Mouse (Mus musculus): ENCODE data around the gene Mob3c.

Gene Mob3c

DNA sequence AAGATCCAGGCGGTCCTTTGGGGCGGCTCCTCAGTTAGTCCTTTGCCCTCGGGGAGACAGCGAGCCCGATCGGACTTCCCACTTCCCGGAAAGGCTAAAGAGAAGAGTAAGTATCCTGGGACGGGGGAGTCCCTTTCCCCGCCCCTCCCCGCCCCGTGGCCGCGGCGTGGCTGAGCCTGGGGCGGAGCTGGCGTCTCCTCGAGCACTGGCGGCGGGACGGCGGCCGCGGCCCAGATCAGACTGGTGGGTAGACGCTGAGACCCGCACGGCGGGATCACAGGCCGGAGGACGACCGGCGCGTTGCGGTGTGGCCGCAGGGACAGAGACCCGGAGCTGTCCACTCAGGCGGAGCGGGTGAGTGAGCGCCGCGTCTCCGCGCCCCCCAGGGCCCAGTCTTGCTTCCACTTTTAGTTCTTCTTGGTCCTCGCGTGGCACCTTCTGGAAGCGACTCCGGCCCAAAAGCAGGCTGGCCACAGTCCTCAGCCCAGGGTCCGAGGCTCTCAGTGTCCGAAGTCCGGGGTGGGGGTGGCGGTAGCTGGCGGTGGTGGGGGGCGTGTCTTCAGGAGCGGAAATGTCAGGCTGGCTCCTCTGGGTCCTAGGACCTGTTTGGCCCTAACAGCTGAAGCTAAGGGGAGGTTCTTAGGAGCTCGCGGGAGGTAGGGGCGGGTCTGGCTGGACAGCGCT lies at the start of gene Mob3c:
Gene Mob3c, plus strand, starts transcription at position 205 of the 684 bp plus-strand sequence.
- DNase-seq (ENCODE audit: extremely low read depth, insufficient read length, low spot score), result peak; percentile 90

DNA sequence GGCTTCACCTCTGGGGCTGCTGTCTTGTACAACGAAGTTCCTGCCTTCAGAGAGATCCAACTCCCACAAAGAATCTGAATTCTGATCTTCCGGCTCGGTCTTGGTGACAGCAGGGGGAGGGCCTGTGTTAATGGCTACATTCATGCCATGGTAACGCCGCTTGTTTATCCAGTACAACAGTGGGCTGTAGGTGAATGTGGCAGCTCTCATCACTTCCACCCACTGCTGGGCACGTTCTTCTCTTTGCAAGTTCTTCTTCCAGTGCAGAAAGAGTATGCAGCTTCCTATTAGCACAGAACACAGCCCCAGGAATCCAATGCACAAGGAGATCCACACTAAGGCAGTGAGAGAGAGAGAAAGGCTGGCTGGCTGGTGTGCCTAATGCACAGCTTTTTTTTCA lies 47.6 kb upstream of the Mob3c start:
- no peak for DNase-seq (ENCODE audit: extremely low read depth, insufficient read length, low spot score)

DNA sequence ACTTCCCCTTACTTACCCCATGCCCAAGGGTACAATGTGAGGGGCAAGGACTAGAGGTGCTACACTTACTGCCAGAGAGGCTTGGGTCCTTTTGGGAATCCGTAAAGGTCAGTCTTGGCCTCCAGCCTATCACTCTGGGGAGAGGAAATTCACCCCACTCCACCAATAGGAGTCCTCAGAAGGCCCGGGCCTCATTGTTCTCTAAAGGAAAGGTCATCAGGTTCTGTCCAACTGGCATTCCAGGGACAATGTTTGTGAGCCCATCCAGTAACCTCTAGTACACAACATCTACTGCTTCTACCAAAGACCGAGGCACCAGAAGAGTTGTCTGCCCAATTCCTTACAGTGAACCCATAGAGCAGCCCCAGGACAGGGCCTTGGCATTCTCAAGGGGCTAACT lies 47.0 kb upstream of the Mob3c start, which contains the start of gene Tex38:
Gene Tex38, minus strand, starts transcription at position 101 of the 400 bp plus-strand sequence.
- no peak for DNase-seq (ENCODE audit: extremely low read depth, insufficient read length, low spot score)

DNA sequence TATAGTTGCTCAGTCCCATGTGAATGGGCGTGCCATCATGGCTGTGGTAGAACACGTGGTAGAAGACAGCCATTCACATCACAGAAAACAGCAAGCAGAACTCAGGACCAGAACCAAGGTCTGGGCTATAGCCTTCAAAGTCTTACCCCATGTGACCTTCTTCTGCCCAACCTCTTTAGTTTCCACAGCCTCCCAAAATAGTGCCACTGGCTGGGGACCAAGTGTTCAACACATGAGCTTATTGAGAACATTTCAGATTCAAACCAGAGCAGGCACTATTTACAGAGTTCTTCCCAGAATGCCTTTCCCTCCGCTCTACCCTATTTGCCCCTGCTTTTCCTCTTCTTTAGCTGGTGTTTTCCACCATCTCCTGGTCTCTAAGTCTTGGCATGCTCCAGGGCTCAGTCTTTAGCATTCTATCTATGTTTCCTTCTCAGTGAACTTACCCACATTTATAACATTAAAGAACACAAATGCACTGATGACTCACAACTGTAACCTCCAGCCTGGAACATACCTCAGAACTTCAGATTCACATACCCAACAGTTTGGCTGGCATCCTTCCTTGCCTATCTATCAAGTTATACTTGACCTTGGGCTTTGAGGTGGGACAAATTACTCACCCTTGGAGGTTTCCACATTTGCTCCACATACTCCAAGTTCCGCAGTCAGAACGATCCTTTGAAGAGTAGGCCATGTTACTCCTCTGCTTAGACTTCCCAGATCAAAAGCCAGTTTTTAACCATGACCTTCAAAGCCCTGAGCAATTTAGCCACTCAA lies 45.7 kb upstream of the Mob3c start:
- DNase-seq (ENCODE audit: extremely low read depth, insufficient read length, low spot score), result no peak

GRCm38 (mm10) chr4:115784769-115785510 lies 43.0 kb upstream of the Mob3c start, which contains the start of gene Atpaf1:
TSS of gene Atpaf1 (plus strand) at chr4:115784812.
- DNase-seq (ENCODE audit: extremely low read depth, insufficient read length, low spot score), result peak; percentile 82

- DNase-seq (ENCODE audit: extremely low read depth, insufficient read length, low spot score), result no peak
Measured at GRCm38 (mm10) chr4:115785511-115786034, 42.3 kb upstream of the Mob3c start.

DNA sequence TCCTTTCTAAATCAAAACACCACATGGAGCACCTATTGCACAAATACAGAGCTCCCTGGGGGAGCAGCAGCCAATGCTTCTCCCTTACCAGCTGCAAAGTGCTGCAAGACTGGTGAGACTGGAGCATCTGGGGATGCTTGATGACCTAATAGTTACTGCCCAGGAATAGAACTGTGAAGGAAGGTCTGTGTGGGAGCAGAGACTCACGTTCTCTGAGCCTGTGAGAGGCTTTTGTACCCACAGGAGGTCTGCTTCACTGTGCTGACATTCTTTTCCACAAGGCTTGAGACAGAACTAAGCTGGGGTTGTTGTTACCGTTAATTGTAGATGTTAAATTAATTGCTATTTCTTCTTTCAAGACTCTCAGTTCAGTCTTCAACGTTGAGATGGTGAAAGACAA lies 37.0 kb upstream of the Mob3c start:
- no peak for DNase-seq (ENCODE audit: extremely low read depth, insufficient read length, low spot score)

DNA sequence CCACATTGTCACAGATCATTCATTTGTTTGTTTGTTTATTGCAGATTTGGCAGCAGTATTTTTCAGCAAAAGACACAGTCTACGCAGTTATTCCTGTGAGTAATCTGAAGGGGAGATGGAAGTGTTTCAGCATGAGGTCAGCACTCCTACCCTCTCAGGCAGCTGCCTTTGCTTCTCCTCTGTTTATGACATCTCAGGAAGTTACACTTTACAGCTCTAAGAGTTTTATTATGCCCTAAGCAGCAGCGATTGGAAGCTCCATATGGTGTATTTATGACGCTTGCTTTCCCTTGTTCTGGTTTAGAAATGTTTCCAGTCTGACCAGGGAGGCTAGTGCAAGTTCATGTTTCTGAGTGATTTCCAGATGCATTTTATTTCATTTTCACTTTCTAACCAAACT lies 32.5 kb upstream of the Mob3c start:
- no peak for DNase-seq (ENCODE audit: extremely low read depth, insufficient read length, low spot score)

DNA sequence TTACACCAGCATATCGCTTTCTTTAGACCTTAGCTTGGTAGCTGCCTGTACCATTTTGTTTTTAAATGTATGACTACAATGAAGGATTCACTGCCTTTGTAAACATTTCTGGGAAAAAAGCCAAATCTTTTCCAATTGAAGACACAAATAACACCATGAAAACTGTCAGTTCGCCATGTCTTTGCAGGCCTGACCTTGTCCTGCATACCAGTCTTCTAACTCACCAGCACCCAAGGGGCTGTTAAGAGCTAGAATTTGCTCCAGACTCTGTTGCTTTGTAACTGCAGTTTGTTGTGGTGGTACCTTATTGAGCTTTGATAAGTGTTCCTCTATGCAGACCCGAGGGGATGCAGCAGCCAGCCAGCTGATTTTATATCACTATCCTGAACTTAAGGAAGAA lies 27.9 kb upstream of the Mob3c start:
- DNase-seq (ENCODE audit: extremely low read depth, insufficient read length, low spot score), result no peak

DNA sequence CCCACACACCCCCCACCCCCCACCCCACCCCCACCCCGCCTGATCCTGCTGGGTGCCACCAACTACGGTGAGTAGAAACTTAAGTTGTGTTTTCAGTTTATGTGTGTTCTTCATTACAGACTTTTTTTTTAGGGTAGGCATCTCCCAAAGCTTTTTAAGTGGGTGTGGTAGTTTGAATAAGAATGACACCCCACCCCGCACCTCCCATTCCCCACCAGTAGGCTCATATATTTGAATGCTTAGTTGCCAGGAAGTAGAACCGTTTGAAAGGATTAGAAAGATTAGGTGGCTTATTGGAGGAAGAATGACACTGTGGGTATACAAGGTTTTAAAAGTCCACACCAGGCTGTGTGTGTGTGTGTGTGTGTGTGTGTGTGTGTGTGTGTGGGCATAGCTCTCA lies 15.6 kb upstream of the Mob3c start:
- DNase-seq (ENCODE audit: extremely low read depth, insufficient read length, low spot score), result no peak

DNA sequence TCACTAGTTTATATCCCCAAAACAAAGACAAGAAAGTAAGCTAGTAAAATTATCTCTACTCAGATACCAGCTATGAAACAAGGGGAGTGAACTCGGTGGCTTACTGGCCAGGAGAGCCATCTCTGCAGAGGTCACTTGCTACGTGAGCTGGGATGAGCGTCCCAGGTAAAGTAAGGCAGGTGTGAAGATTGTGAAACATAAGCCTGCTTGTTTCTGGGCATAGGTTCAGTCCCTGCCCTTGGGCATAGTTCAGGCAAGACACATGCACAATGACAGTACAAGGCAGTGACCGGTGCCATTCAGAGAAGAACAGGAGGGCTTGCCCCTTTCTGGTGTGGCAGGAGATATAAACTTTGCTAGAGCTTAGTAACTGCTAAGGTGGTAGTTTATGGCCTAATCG lies 12.3 kb upstream of the Mob3c start:
- DNase-seq (ENCODE audit: extremely low read depth, insufficient read length, low spot score), result no peak

DNA sequence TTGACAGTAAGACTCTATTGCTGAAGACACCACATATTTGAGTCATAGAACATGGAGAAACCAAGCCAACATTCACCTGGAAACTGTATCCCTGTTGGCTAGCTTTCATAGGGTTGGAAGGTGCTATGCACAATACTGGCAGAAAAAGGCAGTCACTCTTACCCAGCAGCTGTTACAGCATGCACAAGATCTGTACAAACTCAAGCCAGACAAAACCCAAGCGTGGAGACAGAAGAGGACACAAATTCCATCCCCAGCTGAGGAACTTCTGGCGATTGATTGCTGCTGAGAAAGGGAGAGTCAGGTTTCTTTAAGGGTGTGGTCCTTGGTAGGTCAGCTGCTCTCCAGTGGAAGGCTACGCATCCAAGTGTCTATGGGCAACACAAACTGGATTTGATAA lies 7.7 kb upstream of the Mob3c start:
- DNase-seq (ENCODE audit: extremely low read depth, insufficient read length, low spot score), result no peak

DNA sequence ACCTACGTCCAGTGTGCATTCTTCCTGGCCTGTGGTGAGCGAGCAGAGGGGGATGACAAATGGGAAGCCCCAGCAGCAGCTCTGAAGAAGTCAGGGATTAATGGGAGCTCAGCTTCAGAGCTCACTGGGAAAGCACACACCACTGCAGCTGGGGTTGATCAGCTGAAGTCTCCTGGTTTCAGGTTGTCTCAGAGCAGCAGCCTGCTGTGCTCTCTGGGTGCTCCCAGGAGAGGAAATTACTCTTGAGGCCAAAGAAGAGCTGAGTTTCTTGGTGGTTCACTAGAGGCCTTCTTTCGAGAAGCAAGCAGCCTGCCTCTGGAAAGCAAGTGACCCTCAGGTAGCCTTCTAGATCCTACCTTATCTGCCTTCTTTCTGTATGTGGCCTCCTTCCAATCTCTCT lies 6.9 kb upstream of the Mob3c start:
- DNase-seq (ENCODE audit: extremely low read depth, insufficient read length, low spot score), result no peak

DNA sequence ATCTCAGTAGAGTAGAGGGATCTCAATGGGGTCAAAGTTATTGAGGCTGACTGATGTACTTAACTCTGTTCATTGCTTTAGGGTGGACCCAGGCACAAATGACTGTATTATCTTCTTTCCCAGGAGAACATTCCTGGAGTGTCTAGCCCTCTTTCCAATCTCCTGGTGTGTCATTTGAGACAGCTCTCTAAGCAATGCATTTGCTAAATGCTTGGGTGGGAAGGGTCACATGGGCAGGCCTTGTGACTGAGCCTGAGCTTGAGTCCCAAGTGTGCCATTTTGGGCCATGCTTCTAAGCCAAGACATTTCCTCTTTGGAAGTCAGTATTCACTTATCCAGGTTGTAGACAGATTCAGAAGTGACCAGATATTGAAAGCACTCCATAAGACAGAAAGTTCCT lies 6.5 kb upstream of the Mob3c start:
- no peak for DNase-seq (ENCODE audit: extremely low read depth, insufficient read length, low spot score)

DNA sequence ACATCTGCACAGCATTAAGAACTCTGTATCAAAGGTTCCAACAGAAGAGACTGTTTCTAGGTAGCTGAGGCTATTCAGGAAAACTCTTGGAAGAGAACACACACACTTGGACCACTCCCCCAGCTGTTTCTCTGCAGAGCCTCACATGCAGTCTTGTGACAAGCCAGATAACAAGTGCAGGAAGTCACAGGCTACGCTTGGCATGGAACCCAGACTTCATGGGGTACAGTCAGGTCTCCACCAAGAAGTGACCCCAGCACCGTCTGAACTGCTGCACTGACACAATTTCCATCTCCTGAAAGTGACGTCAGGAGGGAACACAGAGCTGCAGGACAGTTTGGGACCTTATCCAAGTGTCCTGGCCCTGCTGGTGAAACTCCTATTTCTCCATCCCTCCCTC lies 6.0 kb upstream of the Mob3c start:
- DNase-seq (ENCODE audit: extremely low read depth, insufficient read length, low spot score), result no peak

GRCm38 (mm10) chr4:115824178-115824577 lies 3.7 kb upstream of the Mob3c start:
- DNase-seq (ENCODE audit: extremely low read depth, insufficient read length, low spot score), result no peak

DNA sequence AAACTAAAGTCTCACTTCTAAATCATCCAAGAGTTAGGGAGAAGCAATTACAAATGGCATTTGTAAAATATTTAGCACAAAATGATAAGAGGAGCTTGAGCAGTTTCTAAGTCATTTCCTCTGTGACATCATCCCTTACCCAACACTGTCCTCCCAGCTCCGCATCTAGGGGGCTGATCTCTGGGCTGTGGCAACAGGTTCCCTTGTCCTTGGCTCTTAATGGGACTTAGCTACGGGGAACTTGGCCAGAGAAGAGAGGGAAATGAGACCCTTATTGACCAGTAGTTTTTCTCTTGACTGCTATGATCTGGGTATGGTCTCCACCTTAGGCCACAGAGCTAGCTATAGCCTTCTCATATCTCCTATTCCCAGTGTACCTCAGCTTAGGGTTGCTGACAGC lies 2.6 kb upstream of the Mob3c start:
- no peak for DNase-seq (ENCODE audit: extremely low read depth, insufficient read length, low spot score)

- no peak for DNase-seq (ENCODE audit: extremely low read depth, insufficient read length, low spot score)
Measured at GRCm38 (mm10) chr4:115827066-115827465, 826 bp upstream of the Mob3c start.

DNA sequence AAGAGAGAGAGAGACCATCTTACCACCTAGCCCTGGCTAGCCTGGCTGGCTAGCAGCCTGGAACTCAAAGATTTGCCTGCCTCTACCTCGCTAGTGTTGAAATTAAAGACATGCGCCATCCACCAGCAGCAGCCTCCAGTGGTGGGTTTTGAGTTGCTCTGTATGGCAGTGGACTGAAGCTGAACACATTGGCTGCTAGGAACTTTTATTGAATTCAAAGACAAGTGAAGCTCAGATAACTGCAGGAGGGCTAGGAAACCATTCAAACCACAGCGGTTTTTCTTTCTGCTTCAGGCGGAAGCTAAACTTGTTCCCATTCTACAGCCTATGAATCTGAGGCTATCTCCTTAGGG lies 381 bp upstream of the Mob3c start:
- DNase-seq (ENCODE audit: extremely low read depth, insufficient read length, low spot score), result no peak

DNA sequence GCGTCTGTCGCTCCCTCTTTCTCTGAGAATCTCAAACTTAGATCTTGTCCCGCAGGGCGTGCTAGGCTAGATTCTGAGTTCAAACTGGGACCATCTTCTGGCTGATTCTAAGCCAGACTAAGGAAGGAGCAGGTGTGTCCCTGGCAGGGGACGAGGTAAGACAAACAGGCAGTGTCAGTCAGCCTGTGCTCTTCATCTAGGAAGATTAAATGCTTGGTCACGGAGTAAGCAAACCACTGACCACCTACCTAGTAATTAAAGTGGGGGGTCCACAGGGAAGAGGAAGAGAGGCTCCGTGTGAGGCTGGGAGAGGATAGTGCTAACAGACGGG lies 645 bp downstream of the Mob3c start:
- no peak for DNase-seq (ENCODE audit: extremely low read depth, insufficient read length, low spot score)

- DNase-seq (ENCODE audit: extremely low read depth, insufficient read length, low spot score), result no peak
Measured at GRCm38 (mm10) chr4:115830491-115830890, 2.6 kb downstream of the Mob3c start.

DNA sequence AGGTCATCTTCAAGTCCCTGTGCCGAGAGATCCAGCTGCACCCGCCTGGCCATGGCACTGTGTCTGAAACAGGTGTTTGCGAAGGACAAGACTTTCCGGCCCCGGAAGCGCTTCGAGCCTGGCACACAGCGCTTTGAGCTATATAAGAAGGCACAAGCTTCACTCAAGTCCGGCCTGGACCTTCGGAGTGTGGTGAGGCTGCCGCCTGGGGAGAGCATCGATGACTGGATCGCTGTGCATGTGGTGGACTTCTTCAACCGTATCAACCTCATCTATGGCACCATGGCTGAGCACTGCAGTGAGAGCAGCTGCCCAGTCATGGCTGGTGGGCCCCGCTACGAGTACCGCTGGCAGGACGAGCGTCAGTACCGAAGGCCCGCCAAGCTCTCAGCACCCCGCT lies 3.3 kb downstream of the Mob3c start:
- DNase-seq (ENCODE audit: extremely low read depth, insufficient read length, low spot score), result no peak

Measured in 3134 (cell line).